Mouse (Mus musculus) kidney, adult 2 months (tissue): ENCODE measurements around the gene Dhrs11. TPM values are rescaled to one million over a fixed set of nuclear protein-coding genes. Genes with fewer than 3 reads are reported as not detected.
A peak's percentile ranks its signal among the peaks of the same experiment; 100 is the strongest.
"Not testable (repeated sequence)": the region's sequence is repeated elsewhere in the genome, so short reads cannot be mapped to it uniquely, and the experiment has no call there.

Experiments
- DNase-seq: peaks from one replicate; pipeline ENCODE4 v3.0.0; 2021
- H3K27ac ChIP-seq: fragments of 200-500 bp; 2 replicates; pipeline ENCODE4 v1.5.1; 2012; ENCODE audit warnings: low read depth, low read length, control low read depth, inconsistent platforms; ENCODE audit not compliant: insufficient read depth
- H3K27me3 ChIP-seq: fragments of 200-500 bp; replicated peaks from 2 replicates; pipeline ENCODE4 v1.6.1; 2012; ENCODE audit warnings: mild to moderate bottlenecking, moderate library complexity, low read length, inconsistent platforms; ENCODE audit not compliant: control insufficient read depth, insufficient read depth
- H3K36me3 ChIP-seq: fragments of 200-500 bp; 2 replicates; pipeline ENCODE4 v1.6.1; 2012; ENCODE audit warnings: mild to moderate bottlenecking, moderate library complexity, low read length, inconsistent platforms; ENCODE audit not compliant: control insufficient read depth, insufficient read depth
- H3K4me1 ChIP-seq: fragments of 200-500 bp; 2 replicates; pipeline ENCODE4 v1.6.1; 2011; ENCODE audit warnings: low read length; ENCODE audit not compliant: control insufficient read depth, insufficient read depth
- H3K4me3 ChIP-seq: fragments of 200-500 bp; 2 replicates; pipeline ENCODE4 v1.5.1; 2011; ENCODE audit warnings: mild to moderate bottlenecking, low read depth, low read length, control low read depth; ENCODE audit not compliant: insufficient read depth
- CTCF ChIP-seq: fragments of 200-500 bp; conservative IDR thresholded peaks from 2 replicates; pipeline ENCODE4 v1.5.1; 2011; ENCODE audit warnings: low read depth, mild to moderate bottlenecking, control low read depth, low read length, moderate library complexity, mixed read lengths; ENCODE audit not compliant: insufficient read depth, insufficient read length
- POLR2A ChIP-seq: fragments of 200-500 bp; IDR thresholded peaks from one replicate; pipeline ENCODE4 v1.6.1; 2011; ENCODE audit warnings: low read depth, low read length, control low read depth
- WGBS: fragments of 180-500 bp; shearing (Covaris S2); methylation state at CpG from one replicate; pipeline ENCODE4 v1.1.7; 2018; 5-methylcytosine and 5-hydroxymethylcytosine counted together
- polyA plus RNA-seq: library from polyadenylated mRNA; depleted of rRNA; stranded (reverse); fragments of >200 nt; gene quantifications from 2 replicates; pipeline ENCODE4 v1.2.3, GENCODE M21; 2012

The Dhrs11 gene
- polyA plus RNA-seq, 1 experiment = 60.4 TPM

DNA sequence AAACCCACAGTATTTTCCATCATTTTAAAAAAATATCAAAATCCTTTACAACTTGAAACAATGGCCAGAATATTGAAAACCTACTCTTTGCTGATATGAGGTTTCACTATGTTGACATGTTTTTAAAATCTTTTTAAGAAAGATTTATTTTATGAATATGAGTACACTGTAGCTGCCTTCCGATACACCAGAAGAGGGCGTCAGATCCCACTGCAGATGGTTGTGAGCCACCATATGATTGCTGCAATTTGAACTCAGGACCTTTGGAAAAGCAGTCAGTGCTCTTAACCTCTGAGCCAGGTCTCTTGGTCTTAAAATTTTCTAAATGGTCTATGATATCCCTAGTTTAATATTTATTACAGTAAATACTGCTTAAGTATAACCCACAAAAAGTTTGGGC, 10.5 kb upstream of the Dhrs11 start:
- Histone ChIP-seq H3K4me3 (no peak overlapping the region), H3K27me3 (no peaks in the 10 kb centered on the region), H3K4me1 (no peaks in the 10 kb centered on the region), H3K36me3 (peaks cover 21% of the 10 kb centered on the region), H3K27ac (no peak overlapping the region)
- TF ChIP-seq POLR2A (no peak), CTCF (0 out of 2 replicates have a peak, but pooled peaks have one; percentile 18)
- WGBS = 93% methylated on average over 2 of the region's 2 CpGs
- DNase-seq = no peak

DNA sequence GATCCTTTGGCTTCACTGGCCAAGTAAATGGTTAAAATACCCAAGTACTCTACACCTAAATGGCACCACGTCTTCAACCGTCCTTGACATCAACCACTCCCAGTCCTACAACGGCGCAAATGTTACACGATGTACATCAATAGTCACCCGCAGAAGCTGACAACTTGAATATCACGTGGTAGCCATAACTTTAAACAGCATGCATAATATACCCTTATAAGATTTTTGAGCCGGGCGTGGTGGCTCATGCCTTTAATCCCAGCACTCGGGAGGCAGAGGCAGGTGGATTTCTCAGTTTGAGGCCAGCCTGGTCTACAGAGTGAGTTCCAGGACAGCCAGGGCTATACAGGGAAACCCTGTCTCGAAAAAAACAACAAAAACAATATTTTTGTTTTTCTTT, 701 bp upstream of the Dhrs11 start:
- WGBS = 68% methylated on average over 11 of the region's 11 CpGs

DNA sequence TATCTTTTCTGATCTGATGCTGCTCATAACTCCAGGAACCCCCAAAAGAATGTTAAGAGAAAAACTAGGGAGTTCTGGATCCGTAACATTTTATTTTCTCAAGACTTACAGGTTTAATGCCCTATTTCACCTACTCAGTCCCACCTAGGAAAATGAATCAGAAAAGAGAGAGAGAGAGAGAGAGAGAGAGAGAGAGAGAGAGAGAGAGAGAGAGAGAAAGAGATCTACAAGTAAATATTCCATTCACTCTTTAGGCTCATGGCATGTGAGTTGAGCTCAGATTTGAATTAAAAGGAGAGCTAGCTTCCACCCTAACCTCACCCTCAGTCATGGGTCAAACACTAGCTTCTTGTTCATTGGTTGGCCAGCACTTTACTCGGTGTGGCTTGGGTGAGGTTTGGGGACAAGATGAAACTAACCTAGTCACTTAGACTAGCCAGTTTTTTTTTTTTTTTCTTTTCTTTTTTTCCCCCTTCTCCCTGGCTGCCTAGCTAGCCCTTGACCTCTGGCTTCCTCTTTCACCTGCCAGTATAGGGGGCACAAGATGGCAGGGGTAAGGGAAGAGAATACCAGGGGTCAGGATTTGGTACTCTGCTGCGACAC, 792 bp downstream of the Dhrs11 start:
- 36% methylated on average over 3 of the region's 3 CpGs for WGBS
- H3K36me3 ChIP-seq = no peaks in the 10 kb centered on the region; the same call in 1 of the 2 replicates
- H3K27me3 ChIP-seq = no peaks in the 10 kb centered on the region
- DNase-seq = peak; percentile 41
- H3K27ac ChIP-seq = peak overlapping the region; percentile 78
- H3K4me1 ChIP-seq = peaks cover 20% of the 10 kb centered on the region
- TF ChIP-seq CTCF (no peak), POLR2A (no peak)
- peak overlapping the region; percentile 68 for H3K4me3 ChIP-seq

More for the DNA sequence above, 701 bp upstream of the Dhrs11 start:
- H3K27me3 ChIP-seq, H3K36me3 ChIP-seq, DNase-seq: not testable (repeated sequence)
- Histone ChIP-seq H3K4me3 (peak overlapping the region; percentile 56), H3K4me1 (peaks cover 20% of the 10 kb centered on the region), H3K27ac (peak overlapping the region; percentile 69)

GRCm38 (mm10) chr11:84827492-84827891, 1.3 kb downstream of the Dhrs11 start:
- peak; percentile 29 for DNase-seq
- Histone ChIP-seq H3K36me3 (no peaks in the 10 kb centered on the region), H3K4me3 (0 out of 2 replicates have a peak overlapping the region, but pooled peaks have one; percentile 8), H3K4me1 (peaks cover 20% of the 10 kb centered on the region), H3K27me3 (no peaks in the 10 kb centered on the region), H3K27ac (peak overlapping the region; percentile 78)
- TF ChIP-seq CTCF (no peak), POLR2A (no peak)

- Histone ChIP-seq H3K4me1 (peaks cover 20% of the 10 kb centered on the region), H3K36me3 (no peaks in the 10 kb centered on the region), H3K27me3 (no peaks in the 10 kb centered on the region), H3K4me3 (no peak overlapping the region), H3K27ac (peak overlapping the region; percentile 43)
- peak; percentile 90 for DNase-seq
- 11% methylated on average over 3 of the region's 3 CpGs for WGBS
- TF ChIP-seq CTCF (no peak), POLR2A (no peak)
Measured at GRCm38 (mm10) chr11:84826185-84826584, 2.6 kb downstream of the Dhrs11 start.

- TF ChIP-seq POLR2A (no peak), CTCF (no peak)
- 86% methylated on average over 10 of the region's 10 CpGs for WGBS
- H3K4me3 ChIP-seq = no peak overlapping the region
- no peaks in the 10 kb centered on the region for H3K36me3 ChIP-seq
- no peak for DNase-seq
- peaks cover 20% of the 10 kb centered on the region for H3K4me1 ChIP-seq
- peak overlapping the region; percentile 43; the same call in 1 of the 2 replicates for H3K27ac ChIP-seq
- no peaks in the 10 kb centered on the region for H3K27me3 ChIP-seq
Measured at GRCm38 (mm10) chr11:84825261-84825807, 3.5 kb downstream of the Dhrs11 start.

DNA sequence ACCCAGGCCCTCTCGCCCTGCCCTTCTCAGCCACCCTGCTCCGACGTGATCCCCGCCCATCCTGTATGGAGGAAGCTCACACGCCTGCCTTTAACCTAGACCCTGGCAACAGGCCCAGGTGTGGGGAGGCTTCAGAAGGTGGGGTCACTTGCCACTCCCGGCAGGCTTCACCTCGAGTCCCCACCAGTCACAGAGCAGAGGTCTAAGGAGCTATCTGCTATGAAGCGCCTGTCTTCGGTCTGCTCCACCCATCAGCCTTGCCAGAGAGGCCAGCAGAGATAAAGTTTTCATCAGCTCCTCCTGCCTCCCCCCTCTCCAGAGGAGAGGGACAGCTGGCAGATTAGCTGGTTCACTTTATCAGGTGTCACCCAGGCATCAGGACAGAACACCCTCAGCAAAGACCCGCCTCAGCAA, 5.3 kb downstream of the Dhrs11 start:
- TF ChIP-seq CTCF (no peak), POLR2A (no peak)
- Histone ChIP-seq H3K36me3 (no peaks in the 10 kb centered on the region), H3K27me3 (no peaks in the 10 kb centered on the region), H3K4me1 (peaks cover 16% of the 10 kb centered on the region), H3K27ac (no peak overlapping the region), H3K4me3 (no peak overlapping the region)
- DNase-seq = no peak
- WGBS = 48% methylated on average over 10 of the region's 10 CpGs
